Mouse (Mus musculus): Measurements from ENCODE around the gene Ctns. TPM values are rescaled to one million over a fixed set of nuclear protein-coding genes. Genes with fewer than 3 reads are reported as not detected.
A peak's percentile ranks its signal among the peaks of the same experiment; 100 is the strongest.

The Ctns gene
- polyA plus RNA-seq, 1 experiment: 26.9 TPM

DNA sequence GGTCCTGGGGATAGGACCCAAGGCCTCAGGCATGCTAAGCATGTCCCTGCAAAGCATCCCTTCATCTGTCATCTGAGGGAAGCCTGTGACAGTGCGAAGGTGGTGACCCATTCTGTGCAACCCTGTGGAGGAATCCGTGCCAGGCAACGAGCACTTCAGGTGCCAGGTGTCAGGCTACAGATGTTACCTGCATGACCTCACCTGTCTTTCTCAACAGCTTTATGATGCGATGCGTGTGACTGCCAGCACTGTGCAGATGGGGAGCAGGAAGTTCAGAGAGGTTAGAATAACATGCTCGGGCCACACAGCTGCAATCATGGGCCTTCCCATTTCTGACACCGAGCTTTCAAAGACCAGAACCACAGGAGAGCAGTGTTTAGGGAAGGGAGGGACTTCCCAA, 6.4 kb upstream of the Ctns start:
- Histone ChIP-seq H3K4me3 (replicated peaks; ENCODE audit: insufficient read depth, low read depth, low read length) (no peak overlapping the region), H3K4me1 (ENCODE audit: control insufficient read depth, insufficient read depth, low read length) (no peaks in the 10 kb centered on the region), H3K27me3 (ENCODE audit: control insufficient read depth, insufficient read depth, low read length) (no peaks in the 10 kb centered on the region), H3K27ac (ENCODE audit: insufficient read depth, low read length) (no peak overlapping the region)
- WGBS: 84% methylated on average over 7 of the region's 7 CpGs
- no peak for TF ChIP-seq POLR2A (IDR thresholded peaks at IDR 0.05; ENCODE audit: borderline replicate concordance, insufficient read depth, low read length)
- no peak for TF ChIP-seq CTCF (IDR thresholded peaks at IDR 0.05; ENCODE audit: borderline replicate concordance, insufficient read depth, low read depth, low read length)
- DNase-seq: no peak

DNA sequence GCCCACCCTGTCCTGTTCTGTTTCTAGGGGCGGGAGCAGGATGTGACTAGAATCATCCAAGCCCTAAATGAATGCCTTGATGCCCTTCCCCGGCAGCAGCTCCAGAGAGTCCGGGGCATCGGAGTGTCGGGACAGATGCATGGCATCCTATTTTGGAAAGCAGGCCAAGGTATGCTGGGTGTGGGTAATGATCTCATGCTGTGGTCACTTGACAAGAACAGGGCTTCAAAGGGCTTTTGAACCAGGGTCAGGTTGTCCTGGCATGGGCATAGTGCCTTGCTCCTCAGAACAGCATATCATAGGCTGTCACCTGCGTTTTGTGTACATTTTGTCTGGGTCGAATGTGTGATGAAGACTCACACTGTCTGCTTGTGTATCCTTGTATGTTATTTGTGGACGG, 5.1 kb upstream of the Ctns start:
- TF ChIP-seq POLR2A (IDR thresholded peaks at IDR 0.05; ENCODE audit: borderline replicate concordance, insufficient read depth, low read length) (no peak), CTCF (IDR thresholded peaks at IDR 0.05; ENCODE audit: borderline replicate concordance, insufficient read depth, low read depth, low read length) (no peak)
- WGBS: 54% methylated on average over 8 of the region's 8 CpGs
- Histone ChIP-seq H3K4me3 (replicated peaks; ENCODE audit: insufficient read depth, low read depth, low read length) (no peak overlapping the region), H3K27ac (ENCODE audit: insufficient read depth, low read length) (no peak overlapping the region), H3K27me3 (ENCODE audit: control insufficient read depth, insufficient read depth, low read length) (no peaks in the 10 kb centered on the region), H3K4me1 (ENCODE audit: control insufficient read depth, insufficient read depth, low read length) (no peaks in the 10 kb centered on the region)
- no peak for DNase-seq

DNA sequence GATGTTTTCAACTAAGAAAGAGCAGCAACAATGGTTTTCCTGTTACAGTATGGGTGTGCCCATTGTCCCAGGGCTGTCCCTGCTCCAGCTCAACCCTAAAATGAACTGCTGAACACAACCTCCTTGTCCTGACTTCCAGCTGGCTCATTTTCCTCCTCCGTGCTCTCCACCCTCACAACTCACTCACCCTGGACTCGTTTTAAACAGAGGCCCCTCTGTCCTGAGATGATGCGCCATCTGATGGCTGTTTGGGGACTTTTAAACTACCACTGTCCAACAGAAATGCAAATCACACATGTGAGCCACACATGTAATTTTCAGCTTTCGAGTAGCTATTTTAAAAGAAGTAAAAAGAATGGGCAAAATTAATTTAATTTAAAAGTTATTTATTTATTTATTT, 2.8 kb upstream of the Ctns start:
- no peak overlapping the region for H3K27ac ChIP-seq (ENCODE audit: insufficient read depth, low read length)
- 44% methylated on average over 4 of the region's 4 CpGs for WGBS
- no peaks in the 10 kb centered on the region for H3K27me3 ChIP-seq (ENCODE audit: control insufficient read depth, insufficient read depth, low read length)
- TF ChIP-seq CTCF (IDR thresholded peaks at IDR 0.05; ENCODE audit: borderline replicate concordance, insufficient read depth, low read depth, low read length) (no peak; the same call in 1 of the 2 replicates), POLR2A (IDR thresholded peaks at IDR 0.05; ENCODE audit: borderline replicate concordance, insufficient read depth, low read length) (no peak)
- no peak overlapping the region for H3K4me3 ChIP-seq (replicated peaks; ENCODE audit: insufficient read depth, low read depth, low read length)
- peaks cover 4% of the 10 kb centered on the region; the same call in 1 of the 2 replicates for H3K4me1 ChIP-seq (ENCODE audit: control insufficient read depth, insufficient read depth, low read length)
- no peak for DNase-seq

DNA sequence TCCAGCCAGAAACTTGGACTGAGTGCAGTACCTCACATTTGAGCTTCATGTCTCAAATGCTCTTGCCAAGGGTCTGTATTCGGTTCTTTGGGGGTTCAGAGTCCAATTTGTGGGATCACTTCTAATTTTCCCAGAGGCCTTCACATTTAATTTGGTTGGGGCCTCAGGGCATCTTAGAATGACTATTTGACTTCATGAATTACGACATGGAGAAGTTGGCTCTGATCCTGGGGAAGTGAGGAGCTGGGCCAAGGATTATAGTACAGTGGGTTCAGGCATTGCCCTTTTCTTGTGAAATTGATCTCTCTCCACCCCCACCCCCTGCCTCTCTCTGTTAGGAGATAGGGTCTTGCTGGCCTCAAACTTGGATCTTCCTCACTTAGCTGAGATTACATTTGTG, 2.2 kb upstream of the Ctns start:
- WGBS: 63% methylated on average over 2 of the region's 2 CpGs
- H3K27ac ChIP-seq (ENCODE audit: insufficient read depth, low read length): no peak overlapping the region

DNA sequence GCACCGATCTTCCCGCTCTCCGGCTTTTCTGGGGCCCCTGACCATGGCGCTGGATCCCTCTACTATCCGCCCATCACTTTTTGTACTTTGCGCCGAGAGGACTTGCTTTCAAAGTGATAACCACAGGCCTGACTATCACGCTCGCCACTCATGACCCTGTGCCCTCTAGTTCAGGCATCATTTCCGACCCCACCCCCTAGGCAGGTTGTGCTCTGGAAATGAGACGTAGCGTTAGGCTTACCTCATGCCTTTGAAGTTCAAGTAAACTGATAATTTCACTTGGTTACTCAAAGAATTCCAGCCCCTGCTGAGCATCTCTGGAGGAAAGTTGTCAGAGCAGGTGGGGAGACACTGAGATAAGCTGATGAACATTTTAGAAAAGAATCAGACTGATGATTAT, 1.0 kb upstream of the Ctns start:
- 4% methylated on average over 12 of the region's 12 CpGs for WGBS
- Histone ChIP-seq H3K27ac (ENCODE audit: insufficient read depth, low read length) (no peak overlapping the region), H3K4me1 (ENCODE audit: control insufficient read depth, insufficient read depth, low read length) (peaks cover 4% of the 10 kb centered on the region; the same call in 1 of the 2 replicates), H3K27me3 (ENCODE audit: control insufficient read depth, insufficient read depth, low read length) (no peaks in the 10 kb centered on the region), H3K4me3 (replicated peaks; ENCODE audit: insufficient read depth, low read depth, low read length) (peak overlapping the region; percentile 70)
- TF ChIP-seq CTCF (IDR thresholded peaks at IDR 0.05; ENCODE audit: borderline replicate concordance, insufficient read depth, low read depth, low read length) (no peak), POLR2A (IDR thresholded peaks at IDR 0.05; ENCODE audit: borderline replicate concordance, insufficient read depth, low read length) (no peak)
- no peak for DNase-seq

More for the DNA sequence above, 2.2 kb upstream of the Ctns start:
- TF ChIP-seq POLR2A (IDR thresholded peaks at IDR 0.05; ENCODE audit: borderline replicate concordance, insufficient read depth, low read length) (no peak), CTCF (IDR thresholded peaks at IDR 0.05; ENCODE audit: borderline replicate concordance, insufficient read depth, low read depth, low read length) (no peak)
- H3K4me3 ChIP-seq (replicated peaks; ENCODE audit: insufficient read depth, low read depth, low read length): no peak overlapping the region
- no peaks in the 10 kb centered on the region for H3K27me3 ChIP-seq (ENCODE audit: control insufficient read depth, insufficient read depth, low read length)
- H3K4me1 ChIP-seq (ENCODE audit: control insufficient read depth, insufficient read depth, low read length): peaks cover 4% of the 10 kb centered on the region; the same call in 1 of the 2 replicates
- DNase-seq: no peak

DNA sequence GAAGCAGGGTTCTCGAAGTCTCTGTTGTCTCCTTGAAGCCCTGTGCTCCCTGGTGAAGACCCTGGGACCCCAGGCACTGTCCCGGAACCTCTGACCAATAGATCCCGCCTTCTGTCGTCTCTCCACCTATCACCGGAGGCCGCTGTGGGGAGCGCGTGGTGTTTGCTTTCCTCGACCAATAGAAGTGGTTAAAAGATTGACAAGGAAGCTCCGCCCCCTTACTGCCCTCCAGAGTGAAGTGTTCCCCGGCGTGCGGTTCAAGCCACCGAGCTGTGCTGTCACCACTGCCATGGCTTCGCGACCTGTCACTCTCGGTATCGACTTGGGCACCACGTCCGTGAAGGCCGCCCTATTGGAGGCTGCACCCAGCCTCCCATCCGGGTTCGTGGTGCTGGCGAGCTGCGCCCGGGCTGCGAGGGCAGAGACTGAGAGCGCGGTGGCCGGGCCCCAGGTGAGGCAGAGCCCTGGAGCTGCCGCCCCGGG, 429 bp upstream of the Ctns start, which contains the start of gene Shpk:
Gene Shpk (plus strand): TSS at position 231 of the 483 bp plus-strand sequence.
- Histone ChIP-seq H3K4me1 (ENCODE audit: control insufficient read depth, insufficient read depth, low read length) (peaks cover 4% of the 10 kb centered on the region; the same call in 1 of the 2 replicates), H3K27me3 (ENCODE audit: control insufficient read depth, insufficient read depth, low read length) (no peaks in the 10 kb centered on the region), H3K4me3 (replicated peaks; ENCODE audit: insufficient read depth, low read depth, low read length) (peak within 1 kb of the TSS; percentile 70), H3K27ac (ENCODE audit: insufficient read depth, low read length) (peak within 1 kb of the TSS; percentile 53)
- WGBS: under 1% methylated on average over 32 of the region's 32 CpGs
- TF ChIP-seq CTCF (IDR thresholded peaks at IDR 0.05; ENCODE audit: borderline replicate concordance, insufficient read depth, low read depth, low read length): no peak
- TF ChIP-seq POLR2A (IDR thresholded peaks at IDR 0.05; ENCODE audit: borderline replicate concordance, insufficient read depth, low read length): peak; percentile 87
- DNase-seq: peak; percentile 97

DNA sequence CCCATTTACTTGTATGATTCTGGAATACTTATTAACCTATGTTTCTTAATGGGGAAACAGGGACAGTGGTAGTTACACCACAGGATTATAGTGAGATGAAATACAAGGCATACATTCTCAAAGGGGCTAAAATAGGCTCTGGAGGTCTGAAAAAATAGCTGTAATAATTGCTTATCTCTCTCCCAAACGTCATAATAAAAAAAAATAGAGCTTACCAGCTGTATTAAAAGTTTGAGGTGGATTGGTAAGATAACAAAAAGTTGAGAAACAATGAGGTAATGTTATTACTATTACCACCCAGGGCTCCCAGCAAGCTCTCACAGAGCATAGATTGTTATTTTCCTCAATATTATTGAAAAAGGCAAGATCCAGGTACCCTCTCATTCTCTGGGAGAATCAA, 652 bp downstream of the Ctns start:
- no peaks in the 10 kb centered on the region for H3K27me3 ChIP-seq (ENCODE audit: control insufficient read depth, insufficient read depth, low read length)
- TF ChIP-seq CTCF (IDR thresholded peaks at IDR 0.05; ENCODE audit: borderline replicate concordance, insufficient read depth, low read depth, low read length): no peak
- TF ChIP-seq POLR2A (IDR thresholded peaks at IDR 0.05; ENCODE audit: borderline replicate concordance, insufficient read depth, low read length): no peak
- no peak for DNase-seq
- peak overlapping the region; percentile 70 for H3K4me3 ChIP-seq (replicated peaks; ENCODE audit: insufficient read depth, low read depth, low read length)
- H3K4me1 ChIP-seq (ENCODE audit: control insufficient read depth, insufficient read depth, low read length): peaks cover 11% of the 10 kb centered on the region
- WGBS: 8% methylated on average over 1 of the region's 1 CpGs
- no peak overlapping the region for H3K27ac ChIP-seq (ENCODE audit: insufficient read depth, low read length)

DNA sequence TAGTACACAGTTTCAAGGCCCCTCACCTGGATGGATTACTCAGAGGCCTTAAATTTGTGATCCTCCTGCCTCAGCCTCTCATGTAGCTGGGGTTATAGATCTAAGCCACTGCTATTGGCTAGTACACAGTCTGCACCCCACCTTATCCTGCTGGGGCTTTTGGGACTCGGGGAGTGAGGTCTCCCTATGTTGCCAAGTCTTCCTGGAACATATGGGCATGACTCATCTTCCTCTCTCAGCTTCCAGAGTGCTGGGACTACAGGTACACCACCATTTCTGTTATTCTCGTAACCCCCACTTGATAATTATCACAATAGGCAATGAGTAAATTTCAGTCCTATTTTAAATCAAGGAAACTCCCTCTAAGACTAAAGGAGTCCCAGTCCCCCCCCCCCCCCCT, 4.4 kb downstream of the Ctns start:
- WGBS: 19% methylated on average over 2 of the region's 2 CpGs
- H3K27ac ChIP-seq (ENCODE audit: insufficient read depth, low read length): no peak overlapping the region
- no peaks in the 10 kb centered on the region for H3K27me3 ChIP-seq (ENCODE audit: control insufficient read depth, insufficient read depth, low read length)
- DNase-seq: peak in 1 of 2 experiments; percentile 54
- no peak overlapping the region for H3K4me3 ChIP-seq (replicated peaks; ENCODE audit: insufficient read depth, low read depth, low read length)
- TF ChIP-seq POLR2A (IDR thresholded peaks at IDR 0.05; ENCODE audit: borderline replicate concordance, insufficient read depth, low read length): no peak
- no peak for TF ChIP-seq CTCF (IDR thresholded peaks at IDR 0.05; ENCODE audit: borderline replicate concordance, insufficient read depth, low read depth, low read length)
- H3K4me1 ChIP-seq (ENCODE audit: control insufficient read depth, insufficient read depth, low read length): peaks cover 23% of the 10 kb centered on the region
